Mouse (Mus musculus) spleen, adult 2 months (tissue): ENCODE measurements around the gene Guca1a. TPM values are rescaled to one million over a fixed set of nuclear protein-coding genes. Genes with fewer than 3 reads are reported as not detected.
"Not testable (repeated sequence)": the region's sequence is repeated elsewhere in the genome, so short reads cannot be mapped to it uniquely, and the experiment has no call there.

ENCODE experiments used
- DNase-seq, 2 experiments: peaks; one replicate each; pipeline versions ENCODE4 v3.0.0 to v3.0.0-alpha.2; 2012 to 2021; ENCODE audit warnings: low spot score in 2 of 2, low read depth in 1 of 2
- H3K27ac ChIP-seq: fragments of 200-500 bp; 2 replicates; pipeline ENCODE4 v1.5.1; 2012; ENCODE audit warnings: low read length, inconsistent platforms; ENCODE audit not compliant: insufficient read depth
- H3K27me3 ChIP-seq: fragments of 200-500 bp; 2 replicates; pipeline ENCODE4 v1.6.1; 2012; ENCODE audit warnings: mild to moderate bottlenecking, moderate library complexity, low read length, inconsistent platforms; ENCODE audit not compliant: control insufficient read depth, insufficient read depth
- H3K36me3 ChIP-seq: fragments of 200-500 bp; 2 replicates; pipeline ENCODE4 v1.6.1; 2012; ENCODE audit warnings: mild to moderate bottlenecking, low read length, inconsistent platforms; ENCODE audit not compliant: control insufficient read depth, insufficient read depth
- H3K4me1 ChIP-seq: fragments of 200-500 bp; 2 replicates; pipeline ENCODE4 v1.6.1; 2011; ENCODE audit warnings: inconsistent platforms; ENCODE audit not compliant: control insufficient read depth, insufficient read depth, insufficient read length
- H3K4me3 ChIP-seq: fragments of 200-500 bp; 2 replicates; pipeline ENCODE4 v1.5.1; 2011; ENCODE audit warnings: mild to moderate bottlenecking, inconsistent platforms; ENCODE audit not compliant: insufficient read depth, insufficient read length; ENCODE audit errors: extremely low read depth
- CTCF ChIP-seq: fragments of 200-500 bp; IDR thresholded peaks from 2 replicates; pipeline ENCODE4 v1.5.1; 2011; ENCODE audit warnings: mild to moderate bottlenecking, inconsistent platforms; ENCODE audit not compliant: insufficient read depth, insufficient read length, insufficient replicate concordance; ENCODE audit errors: extremely low read depth
- POLR2A ChIP-seq: fragments of 200-500 bp; IDR thresholded peaks from 2 replicates; pipeline ENCODE4 v1.6.1; 2011; ENCODE audit warnings: low read depth, low read length, inconsistent platforms
- WGBS: fragments of 180-500 bp; shearing (Covaris S2); methylation state at CpG from one replicate; pipeline ENCODE4 v1.1.7; 2018; 5-methylcytosine and 5-hydroxymethylcytosine counted together
- polyA plus RNA-seq: library from polyadenylated mRNA; depleted of rRNA; stranded (reverse); fragments of >200 nt; gene quantifications from 2 replicates; pipeline ENCODE4 v1.2.3, GENCODE M21; 2012

The Guca1a gene
- polyA plus RNA-seq, 1 experiment: 1.9 TPM

DNA sequence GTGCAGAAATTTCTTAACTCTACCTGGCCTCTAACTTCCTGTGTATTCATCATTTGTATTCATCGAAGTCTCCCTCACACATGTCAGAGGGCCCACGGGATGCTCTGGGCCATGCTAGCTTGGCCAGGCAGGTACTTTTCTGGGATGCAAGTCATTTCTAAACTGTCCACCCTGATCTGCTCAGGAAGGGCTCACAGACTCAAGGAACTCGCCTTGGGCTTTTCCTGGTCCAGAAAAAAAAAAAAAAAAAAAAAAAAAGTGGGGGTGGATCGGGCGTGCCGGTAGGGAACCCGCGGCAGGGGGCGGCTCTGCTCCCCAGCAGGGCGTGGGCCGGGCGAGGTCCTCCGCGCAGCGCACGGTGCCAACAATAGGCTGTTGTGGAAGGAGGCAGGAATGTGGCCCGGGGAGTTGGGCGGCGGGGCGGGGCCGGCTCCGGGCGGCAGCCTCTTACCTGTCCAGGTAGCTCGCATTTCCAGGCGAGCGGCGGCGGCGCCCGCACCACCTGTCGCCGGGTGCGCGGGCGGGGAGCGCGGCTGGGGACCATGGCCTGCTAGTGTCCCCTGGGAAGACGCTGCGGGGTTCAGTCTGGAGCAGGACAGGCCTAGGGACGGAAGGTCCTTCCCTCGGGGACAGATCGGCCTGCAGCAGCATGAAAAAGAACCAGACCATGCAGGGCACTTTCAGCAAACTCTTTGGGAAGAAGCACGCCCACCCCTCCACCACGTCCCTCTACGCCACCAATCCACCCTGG, 35.9 kb upstream of the Guca1a start, which contains the start of gene AI661453:
Gene AI661453 (plus strand): TSS at position 460 of the 751 bp plus-strand sequence.
- TF ChIP-seq CTCF (no peak), POLR2A (no peak)
- H3K4me1 ChIP-seq: peaks cover 5% of the 10 kb centered on the region; the same call in 1 of the 2 replicates
- DNase-seq: no peak
- no peak within 1 kb of the TSS for H3K27ac ChIP-seq
- peak within 1 kb of the TSS; percentile 21; the same call in 1 of the 2 replicates for H3K4me3 ChIP-seq
- 1% methylated on average over 45 of the region's 45 CpGs for WGBS
- H3K27me3 ChIP-seq: peaks cover 6% of the 10 kb centered on the region
- H3K36me3 ChIP-seq: no peaks in the 10 kb centered on the region

DNA sequence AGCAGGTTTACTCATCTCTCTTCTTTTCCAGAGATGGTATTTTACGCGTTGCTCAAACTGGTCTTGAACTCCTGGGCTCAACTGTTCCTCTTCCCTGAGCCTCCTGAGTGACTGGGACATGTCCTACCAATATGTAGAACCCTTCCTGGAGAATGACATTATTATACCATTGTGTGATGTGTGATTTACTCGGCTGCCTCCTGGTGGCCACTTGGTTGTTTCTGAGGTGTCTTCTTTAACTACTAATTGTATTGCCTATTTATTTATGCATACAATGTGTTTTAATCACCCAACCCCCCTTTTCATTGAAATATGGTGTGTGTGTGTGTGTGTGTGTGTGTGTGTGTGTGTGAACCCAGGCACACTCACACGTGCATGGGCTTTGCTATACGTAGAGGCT, 30.4 kb upstream of the Guca1a start:
- 69% methylated on average over 5 of the region's 5 CpGs for WGBS

GRCm38 (mm10) chr17:47428831-47429304, 28.5 kb upstream of the Guca1a start:
- TF ChIP-seq CTCF: no peak
- TF ChIP-seq POLR2A: no peak
- Histone ChIP-seq H3K27me3 (no peaks in the 10 kb centered on the region), H3K4me3 (no peak overlapping the region), H3K4me1 (no peaks in the 10 kb centered on the region), H3K36me3 (no peaks in the 10 kb centered on the region), H3K27ac (no peak overlapping the region)
- no peak for DNase-seq
- WGBS: 43% methylated on average over 8 of the region's 8 CpGs

More for the DNA sequence above, 30.4 kb upstream of the Guca1a start:
- no peaks in the 10 kb centered on the region for H3K27me3 ChIP-seq
- no peak overlapping the region for H3K27ac ChIP-seq
- no peak for DNase-seq
- TF ChIP-seq CTCF (no peak), POLR2A (no peak)
- no peak overlapping the region for H3K4me3 ChIP-seq
- no peaks in the 10 kb centered on the region for H3K4me1 ChIP-seq
- no peaks in the 10 kb centered on the region for H3K36me3 ChIP-seq

DNA sequence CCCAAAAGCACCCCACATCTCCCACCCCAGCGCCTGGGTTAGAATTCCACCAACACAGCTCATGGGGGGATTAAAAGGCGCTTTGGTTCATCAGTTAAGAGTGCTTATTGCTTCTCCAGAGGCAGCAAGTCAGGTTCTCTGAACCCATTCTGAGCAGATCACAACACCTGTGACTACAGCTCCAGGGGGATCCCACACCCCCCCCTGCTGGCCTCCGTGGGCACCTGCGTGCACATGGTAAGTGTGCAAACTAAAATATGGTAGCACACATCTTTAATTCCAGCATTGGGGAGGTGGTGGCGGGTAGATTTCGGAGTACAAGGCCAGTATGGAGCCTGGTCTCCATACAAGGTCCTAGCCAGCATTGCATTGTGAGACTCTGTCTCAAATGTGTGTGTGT, 26.9 kb upstream of the Guca1a start:
- no peak for DNase-seq
- no peak for TF ChIP-seq CTCF
- TF ChIP-seq POLR2A: no peak
- Histone ChIP-seq H3K4me1 (no peaks in the 10 kb centered on the region), H3K27me3 (no peaks in the 10 kb centered on the region), H3K27ac (no peak overlapping the region), H3K4me3 (no peak overlapping the region), H3K36me3 (no peaks in the 10 kb centered on the region)
- 71% methylated on average over 6 of the region's 6 CpGs for WGBS

DNA sequence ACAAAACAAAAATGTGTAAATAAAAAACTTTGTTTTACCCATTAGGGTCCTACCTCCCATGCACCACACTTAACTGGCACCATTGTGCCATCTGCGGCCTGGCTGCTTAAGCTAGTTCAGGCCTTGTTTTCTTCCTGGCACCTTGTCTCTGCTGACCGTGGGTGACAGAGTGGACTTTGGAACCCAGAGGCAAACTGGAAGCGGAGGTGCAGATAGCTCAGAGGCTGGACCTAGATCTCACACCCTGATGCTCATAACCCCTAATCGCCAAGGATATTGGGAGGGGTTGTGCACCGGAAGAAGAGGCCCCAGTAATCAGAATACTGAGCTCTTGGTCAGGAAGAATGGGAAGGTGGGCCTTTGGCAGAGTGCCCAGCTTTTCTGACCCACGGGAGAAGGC, 23.8 kb upstream of the Guca1a start:
- Histone ChIP-seq H3K4me1 (no peaks in the 10 kb centered on the region), H3K4me3 (no peak overlapping the region), H3K27me3 (no peaks in the 10 kb centered on the region), H3K36me3 (no peaks in the 10 kb centered on the region), H3K27ac (no peak overlapping the region)
- 70% methylated on average over 6 of the region's 6 CpGs for WGBS
- no peak for TF ChIP-seq CTCF
- no peak for TF ChIP-seq POLR2A
- DNase-seq: no peak

- WGBS: 88% methylated on average over 1 of the region's 1 CpGs
- not testable (repeated sequence) for H3K27me3 ChIP-seq, H3K36me3 ChIP-seq, H3K4me3 ChIP-seq, H3K4me1 ChIP-seq, DNase-seq, H3K27ac ChIP-seq
Observed at GRCm38 (mm10) chr17:47422616-47423015, 22.2 kb upstream of the Guca1a start.

DNA sequence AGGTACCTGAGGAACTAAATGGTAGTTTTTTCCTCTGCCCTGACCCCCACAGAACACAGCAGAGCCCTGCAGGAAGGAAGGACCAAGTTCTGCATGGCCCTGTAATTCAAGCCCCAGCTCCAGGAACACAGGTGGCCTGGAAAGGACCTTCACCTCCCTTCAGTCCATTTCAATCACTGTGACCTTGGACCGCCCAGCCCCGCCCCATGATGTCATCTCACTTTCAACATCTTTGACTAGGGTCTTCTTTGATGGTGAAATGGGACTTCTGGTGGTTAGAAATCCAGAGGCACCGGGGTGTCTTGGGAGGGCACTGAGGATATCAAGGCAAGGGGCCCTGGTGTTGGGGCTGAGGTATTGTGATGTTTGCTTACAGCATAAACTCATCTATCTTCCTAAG, 21.2 kb upstream of the Guca1a start:
- 77% methylated on average over 3 of the region's 3 CpGs for WGBS
- Histone ChIP-seq H3K27ac (no peak overlapping the region), H3K4me3 (no peak overlapping the region), H3K4me1 (no peaks in the 10 kb centered on the region), H3K27me3 (no peaks in the 10 kb centered on the region), H3K36me3 (no peaks in the 10 kb centered on the region)
- no peak for DNase-seq
- TF ChIP-seq CTCF: no peak
- TF ChIP-seq POLR2A: no peak
